Mouse (Mus musculus) lung, embryonic 14.5 days (tissue): ENCODE data around the gene Rhbdl3. TPM values are rescaled to one million over a fixed set of nuclear protein-coding genes. Genes with fewer than 3 reads are reported as not detected.

ENCODE experiments used
- ATAC-seq: fragments of 200-750 bp; cut with Nextera tagmentation; 2 replicates; pipeline ENCODE4 v1.8.0; 2017; ENCODE audit warnings: mild to moderate bottlenecking, moderate TSS enrichment, moderate library complexity; ENCODE audit not compliant: insufficient read depth
- DNase-seq: peaks from one replicate; pipeline ENCODE4 v3.0.0-alpha.2; 2015
- H3K27ac ChIP-seq: fragments of 300-500 bp; sonication (generic); 2 replicates; pipeline ENCODE4 v1.5.1; 2014; ENCODE audit warnings: low read depth, mild to moderate bottlenecking, moderate library complexity
- H3K27me3 ChIP-seq: fragments of 300-500 bp; sonication (generic); 2 replicates; pipeline ENCODE4 v1.6.1; 2014; ENCODE audit warnings: low read length, control low read depth; ENCODE audit not compliant: insufficient read depth
- H3K36me3 ChIP-seq: fragments of 300-500 bp; sonication (generic); 2 replicates; pipeline ENCODE4 v1.6.1; 2014; ENCODE audit warnings: control low read depth; ENCODE audit not compliant: insufficient read depth
- H3K4me1 ChIP-seq: fragments of 300-500 bp; sonication (generic); 2 replicates; pipeline ENCODE4 v1.6.1; 2014; ENCODE audit warnings: antibody characterized with exemption, control low read depth; ENCODE audit not compliant: insufficient read depth
- H3K4me2 ChIP-seq: fragments of 300-500 bp; sonication (generic); 2 replicates; pipeline ENCODE4 v1.6.1; 2014; ENCODE audit warnings: mild to moderate bottlenecking
- H3K4me3 ChIP-seq: fragments of 300-500 bp; sonication (generic); 2 replicates; pipeline ENCODE4 v1.5.1; 2014; ENCODE audit warnings: low read depth, low read length
- H3K9ac ChIP-seq: fragments of 300-500 bp; sonication (generic); 2 replicates; pipeline ENCODE4 v1.6.1; 2014
- H3K9me3 ChIP-seq: fragments of 300-500 bp; sonication (generic); 2 replicates; pipeline ENCODE4 v1.6.1; 2016; ENCODE audit warnings: low read depth, low read length, control low read depth
- CTCF ChIP-seq: IDR thresholded peaks from 2 replicates; pipeline ENCODE4 v1.5.1; 2016; ENCODE audit warnings: antibody characterized with exemption, low read depth
- WGBS: fragments of 180-500 bp; shearing (Covaris S2); extraction: QIAGEN DNeasy Blood & Tissue Kit; methylation state at CpG from one replicate; pipeline ENCODE4 v1.1.7; 2014; 5-methylcytosine and 5-hydroxymethylcytosine counted together
- polyA plus RNA-seq: library from polyadenylated mRNA; unstranded; fragments of >200 nt; fragmentation: Nextera tagmentation; extraction: Ambion mirVana; gene quantifications from 2 replicates; pipeline ENCODE4 v1.2.1, GENCODE M21; 2014

The Rhbdl3 gene
- polyA plus RNA-seq, 1 experiment from 2014 or later: 1.5 TPM

DNA sequence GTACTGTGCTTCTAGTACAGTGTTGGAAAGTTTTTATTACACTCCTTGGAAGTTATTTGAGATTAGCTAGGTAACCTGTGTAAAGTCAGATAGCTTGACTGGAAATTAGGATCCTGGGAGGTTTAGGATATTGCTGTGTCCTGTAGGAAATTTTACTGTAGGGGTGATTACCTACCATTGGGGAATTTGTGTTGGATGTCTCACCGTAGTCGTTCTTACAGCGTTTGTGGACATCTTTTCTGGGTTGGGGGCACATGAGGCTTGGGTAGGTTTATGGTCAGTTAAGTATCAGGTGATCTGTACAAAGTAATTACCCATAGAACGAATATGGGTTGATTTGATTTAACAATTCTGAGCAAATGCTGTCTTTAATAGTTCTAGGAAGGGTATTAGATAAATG lies 95.9 kb downstream of the Rhbdl3 start:
- Histone ChIP-seq H3K9ac (no peak overlapping the region), H3K36me3 (peaks cover 81% of the 10 kb centered on the region), H3K27ac (no peak overlapping the region), H3K4me1 (no peaks in the 10 kb centered on the region), H3K9me3 (no peaks in the 10 kb centered on the region), H3K27me3 (no peaks in the 10 kb centered on the region), H3K4me3 (no peak overlapping the region), H3K4me2 (no peak overlapping the region)
- ATAC-seq: no peak
- no peak for DNase-seq
- WGBS: 85% methylated on average over 4 of the region's 4 CpGs
- no peak for TF ChIP-seq CTCF

Other genes with a start within 250 kb of the Rhbdl3 start
- 41.7 and 42.3 TPM in 2 replicates for gene Crlf3, start 219.9 kb upstream of the Rhbdl3 start, polyA plus RNA-seq
- 16.2 and 16.3 TPM in 2 replicates for gene Atad5, start 211.5 kb upstream of the Rhbdl3 start, polyA plus RNA-seq
- gene Tefm, start 158.7 kb upstream of the Rhbdl3 start, polyA plus RNA-seq: 27.7 and 29.0 TPM in 2 replicates
- gene Adap2, start 146.8 kb upstream of the Rhbdl3 start, polyA plus RNA-seq: 1.1 and 1.6 TPM in 2 replicates
- 5.5 and 6.6 TPM in 2 replicates for gene Rnf135, start 117.1 kb upstream of the Rhbdl3 start, polyA plus RNA-seq
- gene Rhot1, start 91.9 kb upstream of the Rhbdl3 start, polyA plus RNA-seq: 59.6 and 63.3 TPM in 2 replicates
- 20.1 and 21.8 TPM in 2 replicates for gene 5730455P16Rik, start 77.1 kb downstream of the Rhbdl3 start, polyA plus RNA-seq
- gene Zfp207, start 82.4 kb downstream of the Rhbdl3 start, polyA plus RNA-seq: 274 TPM in 2 replicates
- 296 and 301 TPM in 2 replicates for gene Psmd11, start 127.7 kb downstream of the Rhbdl3 start, polyA plus RNA-seq
- gene Cdk5r1, start 176.1 kb downstream of the Rhbdl3 start, polyA plus RNA-seq: 0.88 and 0.96 TPM in 2 replicates